In genomic region chr11:109485398-109486045, GRCm38 (mm10) we compare ENCODE assay signal across 8 mouse cellular contexts. TPM values are rescaled to one million over a fixed set of nuclear protein-coding genes. Genes with fewer than 3 reads are reported as not detected.
DNase-seq lines count a peak whose midpoint lies in the region.

No protein-coding gene starts in this region.

- peak; percentile 48 for DNase-seq in adrenal gland, adult 2 months
- DNase-seq in adrenal gland, adult 8-10 months, result no peak
- peak; percentile 52 for DNase-seq in ovary, postnatal 36 days (ENCODE audit: low spot score)
- no peak for DNase-seq in ovary, postnatal 10 days (ENCODE audit: low spot score)
- peak; percentile 60 to 77 for DNase-seq in left cerebral cortex, adult 9 months (ENCODE audit: low spot score in 2 of 2)
- DNase-seq in right cerebral cortex, postnatal 10 days (ENCODE audit: low spot score in 2 of 2), result peak; percentile 54 to 57
- no peak for DNase-seq in B cell, adult 2 months
- DNase-seq in Muller cell, postnatal 12 days (ENCODE audit: inconsistent ontology term), result no peak

RNA-seq across cellular contexts. Expression of gene Slc16a6, which starts 12.1 kb away (rescaled TPM):
- total RNA-seq in adrenal gland, adult 2 months (2021), result under 1 TPM; 0.66 to 0.78 TPM
- polyA plus RNA-seq in adrenal gland, adult 2 months (2012; rRNA removed), result 0.33 and 0.45 TPM in 2 replicates
- total RNA-seq in adrenal gland, adult 8-10 months (2022), result 1 to 10 TPM in 2 of 4 experiments, under 1 TPM in 2; 0.41 to 3.0 (median 1.3) TPM

RNA-seq across cellular contexts. Expression of gene Arsg, which starts 12.3 kb away (rescaled TPM):
- 1 to 10 TPM; 5.4 TPM for total RNA-seq in adrenal gland, adult 2 months (2021)
- polyA plus RNA-seq in adrenal gland, adult 2 months (2012; rRNA removed), result 4.5 and 4.8 TPM in 2 replicates
- 10 to 100 TPM in 2 of 4 experiments, 1 to 10 TPM in 2; 5.8 to 18.1 (median 11.7) TPM for total RNA-seq in adrenal gland, adult 8-10 months (2022)

RNA-seq across cellular contexts. Expression of gene Amz2, which starts 59.8 kb away (rescaled TPM):
- total RNA-seq in adrenal gland, adult 2 months (2021), result 10 to 100 TPM; 41.8 to 43.2 TPM
- 13.1 and 17.4 TPM in 2 replicates for polyA plus RNA-seq in adrenal gland, adult 2 months (2012; rRNA removed)
- 10 to 100 TPM; 42.2 to 58.0 (median 49.0) TPM for total RNA-seq in adrenal gland, adult 8-10 months (2022)

Comparison
In these comparisons a context has a peak if more than half of its experiments do, and no peak if none do; other contexts are left out.
1. DNase-seq: peak in adrenal gland, adult 2 months (single experiment), ovary, postnatal 36 days (single experiment), left cerebral cortex, adult 9 months (2 of 2) and right cerebral cortex, postnatal 10 days (2 of 2); none in adrenal gland, adult 8-10 months (single experiment), ovary, postnatal 10 days (single experiment), B cell, adult 2 months (0 of 2) and Muller cell, postnatal 12 days (single experiment).